Mouse (Mus musculus): Measurements from ENCODE around the gene Chd5. TPM values are rescaled to one million over a fixed set of nuclear protein-coding genes. Genes with fewer than 3 reads are reported as not detected.
A peak's percentile ranks its signal among the peaks of the same experiment; 100 is the strongest.

Chd5 gene
- polyA plus RNA-seq, 1 experiment from 2014 or later: not detected

DNA sequence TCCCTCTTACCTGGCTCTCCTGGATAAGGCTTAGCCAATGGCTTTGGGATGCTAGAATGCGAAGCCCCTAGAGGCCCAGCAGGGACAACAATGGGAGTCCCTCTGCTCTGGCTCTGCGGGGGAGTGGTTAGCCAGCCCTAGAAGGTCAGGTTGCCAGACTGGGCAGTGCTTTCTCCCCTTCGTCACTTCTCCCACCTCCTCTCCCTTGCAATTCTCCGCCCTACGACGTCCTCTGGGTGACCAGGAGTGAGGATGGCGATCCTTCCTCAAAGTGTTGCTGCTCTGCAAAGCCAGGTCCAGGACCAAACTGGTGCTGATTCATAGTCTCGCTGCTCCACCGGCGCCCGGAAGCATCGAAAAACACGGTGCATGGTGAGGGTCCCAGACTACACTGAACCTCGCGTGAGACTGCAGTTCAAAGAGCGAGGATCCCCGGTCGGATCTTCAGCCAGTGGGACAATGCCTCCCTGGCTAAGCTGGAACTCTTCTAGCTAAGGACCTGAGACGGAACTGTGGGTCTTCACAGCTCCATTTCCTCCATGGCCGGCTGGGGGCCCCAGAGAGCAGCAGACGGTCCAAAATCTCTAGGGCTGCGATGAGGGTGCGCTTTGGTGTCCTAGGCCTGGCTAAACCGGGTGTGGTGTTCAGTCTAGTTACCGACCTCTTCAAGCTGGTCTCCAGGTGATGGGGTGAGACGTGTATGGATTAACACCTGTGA lies 19.8 kb upstream of the Chd5 start, which contains the start of gene Rnf207:
Gene Rnf207, minus strand, starts transcription at position 477 of the 718 bp plus-strand sequence.
- Histone ChIP-seq H3K4me2 (ENCODE audit: low read length) (peak within 1 kb of the TSS; percentile 88), H3K9ac (ENCODE audit: low read length) (peak within 1 kb of the TSS; percentile 85), H3K27me3 (ENCODE audit: control insufficient read depth, insufficient read depth, low read length) (peaks cover 30% of the 10 kb centered on the region), H3K9me3 (ENCODE audit: control insufficient read depth, low read length) (no peaks in the 10 kb centered on the region), H3K4me1 (ENCODE audit: control insufficient read depth in 2 of 2, insufficient read depth in 2 of 2, low read length in 2 of 2) (peaks cover 13 to 40% of the 10 kb centered on the region in 2 experiments; a peak in 3 of 4 replicates), H3K36me3 (ENCODE audit: control insufficient read depth, insufficient read depth, low read length) (peaks cover 6% of the 10 kb centered on the region; the same call in 1 of the 2 replicates), H3K27ac (replicated peaks in 1 of 2; ENCODE audit: control insufficient read depth in 1 of 2, insufficient read depth in 1 of 2, low read depth in 2 of 2, low read length in 2 of 2) (peak within 1 kb of the TSS; percentile 98 to 99), H3K4me3 (ENCODE audit: control insufficient read depth in 1 of 2, insufficient read depth in 1 of 2, low read depth in 1 of 2, low read length in 2 of 2) (peak within 1 kb of the TSS; percentile 49 to 58)
- ATAC-seq (ENCODE audit: insufficient number of reproducible peaks, insufficient read depth, low FRiP score, low read depth): peak; percentile 67
- WGBS: 3% methylated on average over 26 of the region's 26 CpGs

DNA sequence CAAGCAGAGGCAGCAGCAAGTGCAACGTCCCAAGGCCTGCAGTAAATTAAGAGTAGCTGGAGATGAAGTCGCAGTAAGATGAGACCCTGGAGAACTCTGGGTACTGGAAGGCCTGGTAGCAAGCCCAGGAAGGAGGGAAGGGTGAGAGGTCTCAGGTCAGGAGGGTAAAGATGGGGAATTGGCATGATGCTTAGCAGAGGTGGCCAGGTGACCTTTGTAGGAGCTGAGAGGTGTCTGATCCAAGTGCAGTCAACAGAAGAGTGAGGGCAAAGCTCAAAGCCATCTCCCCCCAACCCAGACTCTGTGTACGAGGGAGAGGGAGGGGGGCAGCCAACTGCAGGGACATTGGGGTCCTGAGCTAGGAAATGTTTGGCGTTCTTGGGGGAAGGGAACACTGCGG lies 17.0 kb upstream of the Chd5 start:
- Histone ChIP-seq H3K9me3 (ENCODE audit: control insufficient read depth, low read length) (no peaks in the 10 kb centered on the region), H3K27ac (replicated peaks in 1 of 2; ENCODE audit: control insufficient read depth in 1 of 2, insufficient read depth in 1 of 2, low read depth in 2 of 2, low read length in 2 of 2) (no peak overlapping the region), H3K4me1 (ENCODE audit: control insufficient read depth in 2 of 2, insufficient read depth in 2 of 2, low read length in 2 of 2) (peaks cover 8 to 23% of the 10 kb centered on the region in 2 experiments; a peak in 3 of 4 replicates), H3K4me3 (ENCODE audit: control insufficient read depth in 1 of 2, insufficient read depth in 1 of 2, low read depth in 1 of 2, low read length in 2 of 2) (no peak overlapping the region), H3K4me2 (ENCODE audit: low read length) (no peak overlapping the region), H3K9ac (ENCODE audit: low read length) (no peak overlapping the region), H3K36me3 (ENCODE audit: control insufficient read depth, insufficient read depth, low read length) (no peaks in the 10 kb centered on the region), H3K27me3 (ENCODE audit: control insufficient read depth, insufficient read depth, low read length) (peaks cover 8% of the 10 kb centered on the region; the same call in 1 of the 2 replicates)
- 52% methylated on average over 5 of the region's 5 CpGs for WGBS
- no peak for ATAC-seq (ENCODE audit: insufficient number of reproducible peaks, insufficient read depth, low FRiP score, low read depth)

DNA sequence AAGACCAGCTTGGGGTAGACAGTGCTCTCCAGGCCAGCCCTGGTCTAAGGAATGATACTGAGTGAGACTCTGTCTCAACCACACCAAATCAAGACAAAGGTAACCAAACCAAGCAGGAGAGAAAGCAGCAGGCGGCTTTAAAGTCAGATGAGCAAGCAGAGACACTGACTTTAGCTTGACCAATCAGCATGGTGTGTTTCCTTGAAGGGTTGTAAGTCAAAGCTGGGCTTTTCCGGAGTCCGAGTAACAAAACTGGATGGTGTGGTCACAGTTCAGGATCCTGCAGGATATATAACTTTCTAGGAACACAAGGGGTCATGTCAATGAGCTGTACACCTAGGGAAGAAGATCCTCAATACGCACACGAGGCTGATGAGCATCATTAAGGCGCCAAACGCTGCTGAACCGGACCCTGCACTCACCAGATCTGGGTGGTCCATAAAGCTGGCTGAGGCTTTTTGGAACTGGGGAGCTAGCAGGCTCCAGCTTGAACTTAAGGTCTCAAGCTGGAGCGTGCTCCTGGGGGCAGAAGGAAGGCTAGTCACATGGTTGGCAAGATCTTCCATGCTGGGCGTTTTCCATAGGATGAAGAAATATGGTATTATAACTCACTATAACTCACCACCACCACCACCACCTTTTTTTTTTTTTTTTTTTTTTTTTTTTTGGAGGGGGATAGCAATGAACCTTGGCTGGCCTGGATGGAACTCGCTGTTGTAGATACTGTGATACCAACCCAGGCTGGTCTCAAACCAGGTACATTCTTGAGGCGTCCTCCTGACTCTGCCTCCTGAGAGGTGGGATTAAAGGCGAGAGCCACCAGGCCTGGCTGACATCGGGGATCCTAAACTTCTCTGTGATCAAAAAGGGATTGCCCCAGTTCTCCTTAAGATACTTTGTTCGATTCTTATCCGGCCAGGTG lies 13.5 kb upstream of the Chd5 start:
- 47% methylated on average over 16 of the region's 16 CpGs for WGBS
- no peak for ATAC-seq (ENCODE audit: insufficient number of reproducible peaks, insufficient read depth, low FRiP score, low read depth)
- H3K36me3 ChIP-seq (ENCODE audit: control insufficient read depth, insufficient read depth, low read length): peaks cover 21% of the 10 kb centered on the region

DNA sequence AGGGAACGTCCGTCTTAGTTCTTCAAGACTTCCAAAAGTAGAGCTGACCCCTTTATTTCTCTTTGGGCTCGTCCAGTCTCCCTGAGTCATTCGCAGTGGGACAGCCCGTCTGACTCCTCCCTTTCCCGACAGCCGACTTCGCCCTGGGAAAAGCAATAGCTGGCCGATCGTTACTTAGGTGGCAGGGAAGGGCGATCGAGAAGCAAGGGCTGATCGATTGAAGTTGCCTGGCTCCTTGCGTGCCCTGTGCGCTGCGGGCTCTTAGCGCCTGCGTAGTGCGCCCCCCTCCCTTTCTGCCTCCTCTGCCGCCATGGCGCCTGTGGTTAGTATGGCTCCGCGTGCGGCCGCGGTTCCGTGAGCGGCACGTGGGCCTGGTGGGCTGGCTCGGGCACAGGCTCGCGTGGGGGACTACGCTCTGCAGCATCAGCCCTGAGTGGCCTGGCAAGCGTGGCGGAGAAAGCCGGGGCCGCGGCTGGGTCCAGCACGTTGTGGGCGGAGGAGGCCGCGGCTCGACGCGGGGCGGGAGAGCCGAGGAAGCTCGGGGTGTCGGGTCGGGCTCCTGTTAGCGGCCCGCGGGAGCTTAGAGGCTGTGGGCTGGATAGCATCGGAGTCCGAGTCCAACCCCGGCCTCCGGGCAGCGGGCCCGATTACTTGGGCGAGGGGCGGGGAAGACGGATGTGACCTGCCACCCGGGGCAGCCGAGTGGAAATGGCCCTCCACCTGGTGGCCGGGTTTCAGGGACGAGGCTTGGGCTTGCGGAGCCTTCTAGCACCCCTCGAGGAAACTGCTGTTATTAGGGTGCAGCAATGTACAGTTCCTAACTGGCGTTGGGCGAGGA lies 12.7 kb upstream of the Chd5 start, which contains the start of gene Rpl22:
Gene Rpl22, plus strand, starts transcription at position 169 of the 838 bp plus-strand sequence.
- Histone ChIP-seq H3K36me3 (ENCODE audit: control insufficient read depth, insufficient read depth, low read length) (peaks cover 30% of the 10 kb centered on the region), H3K9me3 (ENCODE audit: control insufficient read depth, low read length) (no peaks in the 10 kb centered on the region), H3K4me2 (ENCODE audit: low read length) (peak within 1 kb of the TSS; percentile 81), H3K4me1 (ENCODE audit: control insufficient read depth in 2 of 2, insufficient read depth in 2 of 2, low read length in 2 of 2) (peaks cover 5 to 12% of the 10 kb centered on the region in 2 experiments), H3K9ac (ENCODE audit: low read length) (peak within 1 kb of the TSS; percentile 89), H3K4me3 (ENCODE audit: control insufficient read depth in 1 of 2, insufficient read depth in 1 of 2, low read depth in 1 of 2, low read length in 2 of 2) (peak within 1 kb of the TSS; percentile 78 to 95), H3K27me3 (ENCODE audit: control insufficient read depth, insufficient read depth, low read length) (no peaks in the 10 kb centered on the region), H3K27ac (replicated peaks in 1 of 2; ENCODE audit: control insufficient read depth in 1 of 2, insufficient read depth in 1 of 2, low read depth in 2 of 2, low read length in 2 of 2) (peak within 1 kb of the TSS; percentile 53 to 63)
- ATAC-seq (ENCODE audit: insufficient number of reproducible peaks, insufficient read depth, low FRiP score, low read depth): peak; percentile 91
- under 1% methylated on average over 70 of the region's 70 CpGs for WGBS

More for the DNA sequence above, 13.5 kb upstream of the Chd5 start:
- H3K9me3 ChIP-seq (ENCODE audit: control insufficient read depth, low read length): no peaks in the 10 kb centered on the region
- H3K27me3 ChIP-seq (ENCODE audit: control insufficient read depth, insufficient read depth, low read length): no peaks in the 10 kb centered on the region
- H3K27ac ChIP-seq (replicated peaks in 1 of 2; ENCODE audit: control insufficient read depth in 1 of 2, insufficient read depth in 1 of 2, low read depth in 2 of 2, low read length in 2 of 2): peak overlapping the region in 1 of 2 experiments; percentile 53; a peak in 2 of 4 replicates
- H3K4me3 ChIP-seq (ENCODE audit: control insufficient read depth in 1 of 2, insufficient read depth in 1 of 2, low read depth in 1 of 2, low read length in 2 of 2): peak overlapping the region; percentile 78 to 95
- H3K4me1 ChIP-seq (ENCODE audit: control insufficient read depth in 2 of 2, insufficient read depth in 2 of 2, low read length in 2 of 2): peaks cover 5 to 12% of the 10 kb centered on the region in 2 experiments
- peak overlapping the region; percentile 53 for H3K4me2 ChIP-seq (ENCODE audit: low read length)
- peak overlapping the region; percentile 25; the same call in 1 of the 2 replicates for H3K9ac ChIP-seq (ENCODE audit: low read length)

DNA sequence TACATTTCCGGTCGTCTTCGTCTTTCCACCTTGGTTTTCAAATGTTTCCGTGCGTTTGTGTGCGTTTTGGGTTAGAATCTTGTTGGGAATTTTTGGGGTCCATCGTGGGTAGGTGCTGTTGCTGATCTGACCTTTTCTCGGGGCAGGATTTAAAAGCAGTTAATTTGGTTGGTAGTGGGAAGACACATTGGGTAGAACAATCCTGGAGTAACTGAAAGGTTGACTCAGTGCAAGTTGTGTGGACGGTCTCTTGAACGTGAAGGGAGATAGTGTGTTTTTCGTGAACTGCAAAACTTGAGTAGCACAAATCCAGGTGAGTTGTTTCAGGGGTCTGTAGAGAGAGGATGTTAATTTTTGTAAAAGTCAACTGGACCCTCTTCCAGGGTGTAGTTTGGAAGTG lies 11.9 kb upstream of the Chd5 start:
- peak overlapping the region; percentile 81 for H3K4me2 ChIP-seq (ENCODE audit: low read length)
- ATAC-seq (ENCODE audit: insufficient number of reproducible peaks, insufficient read depth, low FRiP score, low read depth): no peak
- H3K27me3 ChIP-seq (ENCODE audit: control insufficient read depth, insufficient read depth, low read length): no peaks in the 10 kb centered on the region
- peak overlapping the region; percentile 78 to 95 for H3K4me3 ChIP-seq (ENCODE audit: control insufficient read depth in 1 of 2, insufficient read depth in 1 of 2, low read depth in 1 of 2, low read length in 2 of 2)
- 2% methylated on average over 11 of the region's 11 CpGs for WGBS
- H3K9me3 ChIP-seq (ENCODE audit: control insufficient read depth, low read length): no peaks in the 10 kb centered on the region
- H3K4me1 ChIP-seq (ENCODE audit: control insufficient read depth in 2 of 2, insufficient read depth in 2 of 2, low read length in 2 of 2): peaks cover 5 to 12% of the 10 kb centered on the region in 2 experiments
- peaks cover 37% of the 10 kb centered on the region for H3K36me3 ChIP-seq (ENCODE audit: control insufficient read depth, insufficient read depth, low read length)
- no peak overlapping the region for H3K27ac ChIP-seq (replicated peaks in 1 of 2; ENCODE audit: control insufficient read depth in 1 of 2, insufficient read depth in 1 of 2, low read depth in 2 of 2, low read length in 2 of 2)
- peak overlapping the region; percentile 89 for H3K9ac ChIP-seq (ENCODE audit: low read length)

DNA sequence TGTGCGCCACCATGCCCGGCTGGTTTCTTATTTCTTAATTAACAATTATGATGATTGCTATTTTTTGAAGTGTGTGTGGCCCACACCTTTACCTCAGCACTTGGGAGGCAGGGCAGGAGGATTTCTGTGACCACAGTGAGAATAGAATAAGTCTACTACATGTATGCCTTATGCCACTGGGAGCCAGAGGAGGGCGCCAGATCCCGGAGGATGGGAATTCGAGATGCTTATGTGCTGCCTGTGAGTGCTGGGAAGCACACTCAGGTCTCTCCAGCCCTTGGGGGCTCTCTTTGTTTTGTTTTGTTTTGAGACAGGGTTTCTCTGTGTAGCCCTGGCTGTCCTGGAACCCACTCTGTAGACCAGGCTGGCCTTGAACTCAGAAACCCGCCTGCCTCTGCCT lies 9.8 kb upstream of the Chd5 start:
- peaks cover 59% of the 10 kb centered on the region for H3K36me3 ChIP-seq (ENCODE audit: control insufficient read depth, insufficient read depth, low read length)
- 81% methylated on average over 6 of the region's 6 CpGs for WGBS
- no peaks in the 10 kb centered on the region for H3K9me3 ChIP-seq (ENCODE audit: control insufficient read depth, low read length)
- no peak for ATAC-seq (ENCODE audit: insufficient number of reproducible peaks, insufficient read depth, low FRiP score, low read depth)
- H3K27me3 ChIP-seq (ENCODE audit: control insufficient read depth, insufficient read depth, low read length): no peaks in the 10 kb centered on the region
- H3K4me2 ChIP-seq (ENCODE audit: low read length): no peak overlapping the region
- H3K4me3 ChIP-seq (ENCODE audit: control insufficient read depth in 1 of 2, insufficient read depth in 1 of 2, low read depth in 1 of 2, low read length in 2 of 2): no peak overlapping the region
- no peak overlapping the region for H3K9ac ChIP-seq (ENCODE audit: low read length)
- no peak overlapping the region for H3K27ac ChIP-seq (replicated peaks in 1 of 2; ENCODE audit: control insufficient read depth in 1 of 2, insufficient read depth in 1 of 2, low read depth in 2 of 2, low read length in 2 of 2)
- peaks cover 5 to 12% of the 10 kb centered on the region in 2 experiments for H3K4me1 ChIP-seq (ENCODE audit: control insufficient read depth in 2 of 2, insufficient read depth in 2 of 2, low read length in 2 of 2)

DNA sequence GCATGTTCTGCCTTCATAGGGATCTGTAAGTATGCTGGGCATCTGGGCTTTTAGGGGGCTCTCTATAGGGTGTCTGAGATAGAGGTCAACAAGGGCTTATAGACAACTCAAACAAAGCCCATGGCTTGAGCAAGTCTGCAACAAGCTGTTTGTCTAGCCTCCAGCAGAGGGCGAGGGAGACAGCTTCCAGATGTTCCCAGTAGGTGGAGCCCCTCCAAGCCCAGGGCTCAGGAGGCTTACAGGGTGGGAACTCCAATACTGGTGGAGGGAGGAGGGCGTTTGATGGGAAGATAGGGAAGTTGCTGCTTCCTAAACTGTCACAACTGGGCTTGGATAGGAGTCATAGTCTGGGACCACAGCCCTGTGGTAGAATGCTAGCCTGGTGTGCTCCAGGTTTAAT lies 5.5 kb upstream of the Chd5 start:
- 29% methylated on average over 2 of the region's 2 CpGs for WGBS
- Histone ChIP-seq H3K27ac (replicated peaks in 1 of 2; ENCODE audit: control insufficient read depth in 1 of 2, insufficient read depth in 1 of 2, low read depth in 2 of 2, low read length in 2 of 2) (no peak overlapping the region), H3K27me3 (ENCODE audit: control insufficient read depth, insufficient read depth, low read length) (peaks cover 12% of the 10 kb centered on the region)

More for the DNA sequence above, 5.5 kb upstream of the Chd5 start:
- Histone ChIP-seq H3K9ac (ENCODE audit: low read length) (no peak overlapping the region), H3K4me1 (ENCODE audit: control insufficient read depth in 2 of 2, insufficient read depth in 2 of 2, low read length in 2 of 2) (no peaks in the 10 kb centered on the region), H3K4me2 (ENCODE audit: low read length) (no peak overlapping the region), H3K9me3 (ENCODE audit: control insufficient read depth, low read length) (no peaks in the 10 kb centered on the region), H3K4me3 (ENCODE audit: control insufficient read depth in 1 of 2, insufficient read depth in 1 of 2, low read depth in 1 of 2, low read length in 2 of 2) (no peak overlapping the region), H3K36me3 (ENCODE audit: control insufficient read depth, insufficient read depth, low read length) (peaks cover 77% of the 10 kb centered on the region)
- no peak for ATAC-seq (ENCODE audit: insufficient number of reproducible peaks, insufficient read depth, low FRiP score, low read depth)
